Mouse (Mus musculus) midbrain, embryonic 10.5 days (tissue): Measurements from ENCODE around the gene Tll2. TPM values are rescaled to one million over a fixed set of nuclear protein-coding genes. Genes with fewer than 3 reads are reported as not detected.

ENCODE experiments used
- DNase-seq: peaks from one replicate; pipeline ENCODE4 v3.0.0-alpha.2; 2017; ENCODE audit warnings: low spot score
- H3K27ac ChIP-seq: fragments of 300-500 bp; sonication (generic); replicated peaks from 2 replicates; pipeline ENCODE4 v1.5.1; 2016; ENCODE audit warnings: mild to moderate bottlenecking
- H3K27me3 ChIP-seq: fragments of 300-500 bp; sonication (generic); 2 replicates; pipeline ENCODE4 v1.6.1; 2016; ENCODE audit warnings: low read depth, mild to moderate bottlenecking; ENCODE audit not compliant: poor library complexity, severe bottlenecking
- H3K36me3 ChIP-seq: fragments of 300-500 bp; sonication (generic); 2 replicates; pipeline ENCODE4 v1.6.1; 2016; ENCODE audit warnings: mild to moderate bottlenecking, moderate library complexity
- H3K4me1 ChIP-seq: fragments of 300-500 bp; sonication (generic); 2 replicates; pipeline ENCODE4 v1.6.1; 2016
- H3K4me3 ChIP-seq: fragments of 300-500 bp; sonication (generic); 2 replicates; pipeline ENCODE4 v1.5.1; 2016; ENCODE audit warnings: mild to moderate bottlenecking, moderate library complexity
- H3K9me3 ChIP-seq: fragments of 300-500 bp; sonication (generic); replicated peaks from 2 replicates; pipeline ENCODE4 v1.6.1; 2016; ENCODE audit warnings: mild to moderate bottlenecking
- WGBS: fragments of 180-500 bp; shearing (Covaris S2); methylation state at CpG from one replicate; pipeline ENCODE4 v1.1.7; 2016; 5-methylcytosine and 5-hydroxymethylcytosine counted together
- polyA plus RNA-seq: library from polyadenylated mRNA; unstranded; fragments of >200 nt; fragmentation: Nextera tagmentation; extraction: Ambion mirVana; gene quantifications from 2 replicates; pipeline ENCODE4 v1.2.1, GENCODE M21; 2016

The Tll2 gene
- polyA plus RNA-seq, 1 experiment from 2014 or later: 0.53 TPM

- DNase-seq: no peak
- no peaks in the 10 kb centered on the region for H3K27me3 ChIP-seq
Observed at GRCm38 (mm10) chr19:41073746-41074455, 132.7 kb downstream of the Tll2 start.

GRCm38 (mm10) chr19:41071500-41071899 is 135.1 kb downstream of the Tll2 start:
- Histone ChIP-seq H3K27ac (no peak overlapping the region), H3K36me3 (no peaks in the 10 kb centered on the region), H3K4me1 (no peaks in the 10 kb centered on the region), H3K4me3 (no peak overlapping the region), H3K9me3 (no peaks in the 10 kb centered on the region), H3K27me3 (no peaks in the 10 kb centered on the region)
- DNase-seq: peak; percentile 86
- 9% methylated on average over 8 of the region's 8 CpGs for whole genome bisulfite sequencing

More at GRCm38 (mm10) chr19:41073746-41074455, 132.7 kb downstream of the Tll2 start:
- Histone ChIP-seq H3K9me3 (no peaks in the 10 kb centered on the region), H3K36me3 (no peaks in the 10 kb centered on the region), H3K4me3 (no peak overlapping the region), H3K27ac (no peak overlapping the region), H3K4me1 (no peaks in the 10 kb centered on the region)
- 90% methylated on average over 14 of the region's 14 CpGs for WGBS

- WGBS: 76% methylated on average over 4 of the region's 4 CpGs
- Histone ChIP-seq H3K36me3 (no peaks in the 10 kb centered on the region), H3K27me3 (no peaks in the 10 kb centered on the region), H3K4me1 (no peaks in the 10 kb centered on the region), H3K9me3 (no peaks in the 10 kb centered on the region), H3K27ac (no peak overlapping the region), H3K4me3 (no peak overlapping the region)
- DNase-seq: no peak
Observed at GRCm38 (mm10) chr19:41054702-41055101, 151.9 kb downstream of the Tll2 start.

DNA sequence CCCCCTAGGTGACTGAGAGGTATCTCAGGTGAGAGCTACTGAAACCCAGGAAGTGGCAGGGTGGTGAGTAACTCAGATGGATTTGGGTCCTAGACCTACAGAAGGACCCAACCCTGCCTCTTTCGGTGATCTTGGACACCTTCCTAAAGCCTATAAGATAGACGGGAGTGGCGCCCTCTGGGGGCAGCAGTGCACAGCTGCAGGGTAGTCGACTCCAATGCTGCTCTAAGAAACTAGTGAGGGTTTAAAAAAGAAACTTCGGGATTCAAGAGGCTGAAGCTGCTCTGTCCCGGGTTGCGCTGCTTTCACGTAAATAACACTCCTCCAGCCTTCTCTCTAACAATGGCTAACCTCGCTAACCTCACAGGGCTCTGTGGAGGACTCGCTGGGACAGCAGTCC is 153.1 kb downstream of the Tll2 start:
- Histone ChIP-seq H3K27me3 (no peaks in the 10 kb centered on the region), H3K4me1 (0 out of 2 replicates have a peak, but pooled peaks cover 3% of the 10 kb centered on the region), H3K27ac (no peak overlapping the region), H3K36me3 (no peaks in the 10 kb centered on the region), H3K4me3 (no peak overlapping the region), H3K9me3 (no peaks in the 10 kb centered on the region)
- DNase-seq: no peak
- WGBS: 35% methylated on average over 10 of the region's 10 CpGs

- Histone ChIP-seq H3K9me3 (no peaks in the 10 kb centered on the region), H3K27ac (no peak overlapping the region), H3K27me3 (no peaks in the 10 kb centered on the region), H3K4me3 (no peak overlapping the region), H3K36me3 (no peaks in the 10 kb centered on the region), H3K4me1 (0 out of 2 replicates have a peak, but pooled peaks cover 3% of the 10 kb centered on the region)
- DNase-seq: no peak
- WGBS: 80% methylated on average over 5 of the region's 5 CpGs
Observed at GRCm38 (mm10) chr19:41052247-41052646, 154.4 kb downstream of the Tll2 start.

DNA sequence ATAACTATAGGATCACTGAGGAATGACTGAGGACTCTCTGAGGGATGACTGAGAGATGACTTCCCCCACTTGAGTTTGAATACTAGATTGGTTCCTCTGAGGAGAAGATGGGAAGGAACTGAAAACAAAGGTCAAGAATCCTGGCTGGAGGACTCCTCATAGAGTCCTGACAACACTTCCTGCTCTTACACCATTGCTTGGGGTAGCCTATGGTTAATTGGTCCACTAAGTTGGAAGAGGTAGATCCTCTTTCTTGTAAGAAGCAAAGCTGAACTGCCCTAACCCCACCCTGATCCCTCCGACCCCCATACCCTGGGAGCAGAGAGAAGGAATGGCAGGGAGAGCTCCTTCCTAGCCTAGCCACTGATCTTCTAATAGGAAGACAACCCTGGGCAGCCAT is 154.9 kb downstream of the Tll2 start:
- Histone ChIP-seq H3K27ac (no peak overlapping the region), H3K4me1 (0 out of 2 replicates have a peak, but pooled peaks cover 3% of the 10 kb centered on the region), H3K36me3 (no peaks in the 10 kb centered on the region), H3K9me3 (no peaks in the 10 kb centered on the region), H3K4me3 (no peak overlapping the region), H3K27me3 (no peaks in the 10 kb centered on the region)
- 89% methylated on average over 1 of the region's 1 CpGs for WGBS
- DNase-seq: no peak

GRCm38 (mm10) chr19:41048187-41048559 is 158.5 kb downstream of the Tll2 start:
- H3K36me3 ChIP-seq: no peaks in the 10 kb centered on the region
- no peaks in the 10 kb centered on the region for H3K9me3 ChIP-seq
- no peak overlapping the region for H3K4me3 ChIP-seq
- peaks cover 5% of the 10 kb centered on the region; the same call in 1 of the 2 replicates for H3K4me1 ChIP-seq
- WGBS: 86% methylated on average over 3 of the region's 3 CpGs
- no peaks in the 10 kb centered on the region for H3K27me3 ChIP-seq
- no peak overlapping the region for H3K27ac ChIP-seq
- no peak for DNase-seq

- WGBS: 79% methylated on average over 9 of the region's 9 CpGs
- Histone ChIP-seq H3K27me3 (no peaks in the 10 kb centered on the region), H3K4me1 (peaks cover 5% of the 10 kb centered on the region; the same call in 1 of the 2 replicates), H3K36me3 (no peaks in the 10 kb centered on the region), H3K9me3 (no peaks in the 10 kb centered on the region), H3K4me3 (no peak overlapping the region), H3K27ac (no peak overlapping the region)
- DNase-seq: no peak
Observed at GRCm38 (mm10) chr19:41047437-41048186, 159.0 kb downstream of the Tll2 start.

DNA sequence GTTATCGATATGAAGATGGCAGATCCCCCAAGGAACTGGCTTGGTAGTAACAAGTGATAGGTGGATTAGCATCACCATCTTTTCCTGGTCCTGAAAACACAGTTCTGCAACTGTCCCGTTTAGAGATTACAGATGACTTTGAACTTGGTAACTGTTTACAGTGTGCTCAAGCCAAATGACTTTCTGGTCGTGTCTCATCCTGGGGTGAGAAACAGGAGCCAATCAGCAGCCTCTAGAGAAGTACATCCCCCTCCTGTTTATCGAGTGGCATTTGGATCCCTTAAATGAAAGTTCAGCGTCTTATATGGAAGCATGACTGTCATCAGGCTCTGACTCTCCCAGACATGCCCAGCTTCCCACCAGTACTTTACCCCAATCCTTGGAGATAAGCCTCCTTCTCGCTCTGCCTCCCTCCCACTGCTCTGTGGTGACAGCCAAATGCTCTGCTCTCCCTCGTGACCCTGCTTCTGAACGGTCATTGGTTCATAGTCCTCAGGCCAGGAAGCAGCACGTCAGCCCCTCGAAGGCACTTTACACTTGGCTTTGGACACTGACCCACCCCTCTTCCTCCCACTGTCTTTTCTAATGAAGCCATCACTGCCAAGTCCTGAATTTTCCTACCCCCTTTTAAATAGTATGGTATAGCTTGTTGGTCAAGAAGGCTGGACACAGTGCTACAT is 161.4 kb downstream of the Tll2 start:
- H3K9me3 ChIP-seq: no peaks in the 10 kb centered on the region
- no peak overlapping the region for H3K4me3 ChIP-seq
- no peak for DNase-seq
- H3K4me1 ChIP-seq: peaks cover 5% of the 10 kb centered on the region; the same call in 1 of the 2 replicates
- H3K36me3 ChIP-seq: no peaks in the 10 kb centered on the region
- 65% methylated on average over 10 of the region's 10 CpGs for WGBS
- no peak overlapping the region for H3K27ac ChIP-seq
- no peaks in the 10 kb centered on the region for H3K27me3 ChIP-seq

GRCm38 (mm10) chr19:41039110-41039509 is 167.5 kb downstream of the Tll2 start:
- Histone ChIP-seq H3K27me3 (no peaks in the 10 kb centered on the region), H3K36me3 (no peaks in the 10 kb centered on the region), H3K4me1 (no peaks in the 10 kb centered on the region), H3K9me3 (no peaks in the 10 kb centered on the region), H3K27ac (no peak overlapping the region), H3K4me3 (no peak overlapping the region)
- WGBS: 86% methylated on average over 7 of the region's 7 CpGs
- no peak for DNase-seq

DNA sequence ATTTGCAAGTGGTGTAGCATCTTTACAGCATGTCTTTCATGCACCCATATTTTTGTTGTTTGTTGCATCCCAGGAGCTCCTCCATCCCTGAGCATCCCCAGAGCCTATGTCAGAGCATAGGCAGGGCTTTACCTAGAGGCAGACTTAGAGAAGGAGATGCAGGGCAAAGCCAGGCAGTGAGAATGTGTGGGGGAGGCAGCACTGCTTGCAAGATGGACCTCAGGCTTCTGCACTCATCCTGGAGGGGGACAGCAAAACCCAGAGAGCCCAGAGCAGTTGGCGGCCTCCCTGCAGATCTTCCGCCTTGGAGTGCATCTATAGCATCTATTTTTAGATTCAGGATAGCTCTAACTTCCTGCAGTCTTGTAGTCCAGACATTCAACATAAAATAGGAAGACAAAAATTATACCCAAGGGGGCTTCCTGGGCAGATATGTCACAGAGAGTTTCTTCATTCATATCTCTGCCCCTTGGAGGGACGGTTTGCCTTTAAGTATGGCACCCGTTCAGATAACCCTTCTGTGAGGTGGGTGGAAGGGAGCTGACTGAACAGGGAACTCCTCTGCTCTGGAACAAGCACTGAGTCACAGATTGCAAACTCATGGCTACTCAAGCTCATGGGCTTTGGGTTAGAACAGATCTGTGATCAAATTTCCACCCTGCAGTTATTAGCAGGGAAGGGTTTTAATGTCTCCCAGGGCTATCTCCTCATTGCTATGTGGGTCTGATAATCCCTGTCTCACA is 170.7 kb downstream of the Tll2 start:
- Histone ChIP-seq H3K9me3 (no peaks in the 10 kb centered on the region), H3K27ac (no peak overlapping the region), H3K36me3 (no peaks in the 10 kb centered on the region), H3K4me1 (no peaks in the 10 kb centered on the region), H3K27me3 (no peaks in the 10 kb centered on the region), H3K4me3 (no peak overlapping the region)
- no peak for DNase-seq
- 84% methylated on average over 4 of the region's 4 CpGs for WGBS
